Mouse (Mus musculus): Measurements from ENCODE around the gene Omt2b. TPM values are rescaled to one million over a fixed set of nuclear protein-coding genes. Genes with fewer than 3 reads are reported as not detected.
A peak's percentile ranks its signal among the peaks of the same experiment; 100 is the strongest.
"Not testable (repeated sequence)": the region's sequence is repeated elsewhere in the genome, so short reads cannot be mapped to it uniquely, and the experiment has no call there.

The Omt2b gene
- polyA plus RNA-seq, 1 experiment from 2014 or later = not detected

GRCm38 (mm10) chr9:78347004-78347403 lies 19.6 kb downstream of the Omt2b start:
- Histone ChIP-seq H3K9ac (ENCODE audit: low read depth, low read length) (no peak overlapping the region), H3K27me3 (replicated peaks; ENCODE audit: control insufficient read depth, insufficient read depth, low read length) (no peaks in the 10 kb centered on the region), H3K4me2 (no peak overlapping the region), H3K4me1 (replicated peaks; ENCODE audit: control insufficient read depth, insufficient read depth, low read length) (no peaks in the 10 kb centered on the region), H3K36me3 (ENCODE audit: control insufficient read depth, insufficient read depth, low read length) (no peaks in the 10 kb centered on the region), H3K4me3 (ENCODE audit: low read depth, low read length) (no peak overlapping the region), H3K9me3 (ENCODE audit: control insufficient read depth, low read length) (no peaks in the 10 kb centered on the region), H3K27ac (ENCODE audit: low read depth, low read length) (no peak overlapping the region)
- 56% methylated on average over 3 of the region's 3 CpGs for WGBS
- DNase-seq (ENCODE audit: low spot score) (no peak), ATAC-seq (replicated peaks; ENCODE audit: low FRiP score) (no peak)

- H3K4me1 ChIP-seq (replicated peaks; ENCODE audit: control insufficient read depth, insufficient read depth, low read length); ATAC-seq (replicated peaks; ENCODE audit: low FRiP score); H3K9me3 ChIP-seq (ENCODE audit: control insufficient read depth, low read length); H3K4me3 ChIP-seq (ENCODE audit: low read depth, low read length); H3K27ac ChIP-seq (ENCODE audit: low read depth, low read length); DNase-seq (ENCODE audit: low spot score); H3K9ac ChIP-seq (ENCODE audit: low read depth, low read length); H3K27me3 ChIP-seq (replicated peaks; ENCODE audit: control insufficient read depth, insufficient read depth, low read length); H3K36me3 ChIP-seq (ENCODE audit: control insufficient read depth, insufficient read depth, low read length); H3K4me2 ChIP-seq: not testable (repeated sequence)
- 50% methylated on average over 6 of the region's 6 CpGs for WGBS
Observed at GRCm38 (mm10) chr9:78348206-78349004, 21.0 kb downstream of the Omt2b start.

GRCm38 (mm10) chr9:78349141-78349540 lies 21.8 kb downstream of the Omt2b start:
- WGBS = 68% methylated on average over 3 of the region's 3 CpGs
- H3K4me3 ChIP-seq (ENCODE audit: low read depth, low read length); H3K4me2 ChIP-seq; H3K27me3 ChIP-seq (replicated peaks; ENCODE audit: control insufficient read depth, insufficient read depth, low read length); ATAC-seq (replicated peaks; ENCODE audit: low FRiP score); H3K9me3 ChIP-seq (ENCODE audit: control insufficient read depth, low read length); DNase-seq (ENCODE audit: low spot score); H3K27ac ChIP-seq (ENCODE audit: low read depth, low read length); H3K36me3 ChIP-seq (ENCODE audit: control insufficient read depth, insufficient read depth, low read length); H3K4me1 ChIP-seq (replicated peaks; ENCODE audit: control insufficient read depth, insufficient read depth, low read length); H3K9ac ChIP-seq (ENCODE audit: low read depth, low read length): not testable (repeated sequence)

- not testable (repeated sequence) for H3K4me3 ChIP-seq (ENCODE audit: low read depth, low read length); H3K9me3 ChIP-seq (ENCODE audit: control insufficient read depth, low read length); H3K4me2 ChIP-seq; H3K36me3 ChIP-seq (ENCODE audit: control insufficient read depth, insufficient read depth, low read length); H3K9ac ChIP-seq (ENCODE audit: low read depth, low read length); H3K27me3 ChIP-seq (replicated peaks; ENCODE audit: control insufficient read depth, insufficient read depth, low read length); DNase-seq (ENCODE audit: low spot score); H3K27ac ChIP-seq (ENCODE audit: low read depth, low read length); ATAC-seq (replicated peaks; ENCODE audit: low FRiP score); H3K4me1 ChIP-seq (replicated peaks; ENCODE audit: control insufficient read depth, insufficient read depth, low read length)
Observed at GRCm38 (mm10) chr9:78350007-78350406, 22.6 kb downstream of the Omt2b start.

GRCm38 (mm10) chr9:78351504-78352220 lies 24.3 kb downstream of the Omt2b start:
- H3K27ac ChIP-seq (ENCODE audit: low read depth, low read length) = no peak overlapping the region
- no peak for DNase-seq (ENCODE audit: low spot score)
- H3K9ac ChIP-seq (ENCODE audit: low read depth, low read length) = no peak overlapping the region
- H3K4me1 ChIP-seq (replicated peaks; ENCODE audit: control insufficient read depth, insufficient read depth, low read length) = no peaks in the 10 kb centered on the region
- 68% methylated on average over 6 of the region's 6 CpGs for WGBS
- H3K4me2 ChIP-seq = no peak overlapping the region
- no peak overlapping the region for H3K4me3 ChIP-seq (ENCODE audit: low read depth, low read length)
- H3K9me3 ChIP-seq (ENCODE audit: control insufficient read depth, low read length) = no peaks in the 10 kb centered on the region
- no peaks in the 10 kb centered on the region for H3K36me3 ChIP-seq (ENCODE audit: control insufficient read depth, insufficient read depth, low read length)
- no peaks in the 10 kb centered on the region for H3K27me3 ChIP-seq (replicated peaks; ENCODE audit: control insufficient read depth, insufficient read depth, low read length)
- ATAC-seq (replicated peaks; ENCODE audit: low FRiP score) = no peak

GRCm38 (mm10) chr9:78354665-78355578 lies 27.5 kb downstream of the Omt2b start:
- ATAC-seq (replicated peaks; ENCODE audit: low FRiP score) (no peak), DNase-seq (ENCODE audit: low spot score) (no peak)
- Histone ChIP-seq H3K27ac (ENCODE audit: low read depth, low read length) (no peak overlapping the region), H3K27me3 (replicated peaks; ENCODE audit: control insufficient read depth, insufficient read depth, low read length) (no peaks in the 10 kb centered on the region), H3K4me1 (replicated peaks; ENCODE audit: control insufficient read depth, insufficient read depth, low read length) (no peaks in the 10 kb centered on the region), H3K36me3 (ENCODE audit: control insufficient read depth, insufficient read depth, low read length) (no peaks in the 10 kb centered on the region), H3K4me3 (ENCODE audit: low read depth, low read length) (no peak overlapping the region), H3K4me2 (no peak overlapping the region), H3K9me3 (ENCODE audit: control insufficient read depth, low read length) (no peaks in the 10 kb centered on the region), H3K9ac (ENCODE audit: low read depth, low read length) (no peak overlapping the region)
- 77% methylated on average over 11 of the region's 11 CpGs for whole genome bisulfite sequencing

- DNase-seq (ENCODE audit: low spot score) (no peak), ATAC-seq (replicated peaks; ENCODE audit: low FRiP score) (no peak)
- 79% methylated on average over 8 of the region's 8 CpGs for WGBS
- no peaks in the 10 kb centered on the region for H3K4me1 ChIP-seq (replicated peaks; ENCODE audit: control insufficient read depth, insufficient read depth, low read length)
- H3K27ac ChIP-seq (ENCODE audit: low read depth, low read length) = no peak within 1 kb of the TSS
- no peaks in the 10 kb centered on the region for H3K36me3 ChIP-seq (ENCODE audit: control insufficient read depth, insufficient read depth, low read length)
- H3K4me3 ChIP-seq (ENCODE audit: low read depth, low read length) = no peak within 1 kb of the TSS
- no peak within 1 kb of the TSS for H3K9ac ChIP-seq (ENCODE audit: low read depth, low read length)
- no peaks in the 10 kb centered on the region for H3K27me3 ChIP-seq (replicated peaks; ENCODE audit: control insufficient read depth, insufficient read depth, low read length)
- H3K4me2 ChIP-seq = no peak within 1 kb of the TSS
- H3K9me3 ChIP-seq (ENCODE audit: control insufficient read depth, low read length) = no peaks in the 10 kb centered on the region
Observed at GRCm38 (mm10) chr9:78355611-78356010, 28.2 kb downstream of the Omt2b start, which contains the start of gene Gsta2. Gene Gsta2 (minus strand): TSS chr9:78355788.

GRCm38 (mm10) chr9:78358053-78358452 lies 30.7 kb downstream of the Omt2b start:
- Histone ChIP-seq H3K9me3 (ENCODE audit: control insufficient read depth, low read length) (no peaks in the 10 kb centered on the region), H3K9ac (ENCODE audit: low read depth, low read length) (no peak overlapping the region), H3K4me2 (no peak overlapping the region), H3K4me3 (ENCODE audit: low read depth, low read length) (no peak overlapping the region), H3K36me3 (ENCODE audit: control insufficient read depth, insufficient read depth, low read length) (no peaks in the 10 kb centered on the region), H3K4me1 (replicated peaks; ENCODE audit: control insufficient read depth, insufficient read depth, low read length) (no peaks in the 10 kb centered on the region), H3K27me3 (replicated peaks; ENCODE audit: control insufficient read depth, insufficient read depth, low read length) (no peaks in the 10 kb centered on the region), H3K27ac (ENCODE audit: low read depth, low read length) (no peak overlapping the region)
- 12% methylated on average over 9 of the region's 9 CpGs for WGBS
- ATAC-seq (replicated peaks; ENCODE audit: low FRiP score) = 0 out of 2 replicates have a peak, but pooled peaks have one; percentile 41
- DNase-seq (ENCODE audit: low spot score) = no peak

All from liver, embryonic 11.5 days (tissue).